Mouse (Mus musculus): ENCODE measurements at regions not wholly inside any gene's neighbourhood (a gene's known extent, or its start where the extent isn't known, plus 50 kb on each side); places are given as distances from the start of the nearest gene placed in this dataset.

DNA sequence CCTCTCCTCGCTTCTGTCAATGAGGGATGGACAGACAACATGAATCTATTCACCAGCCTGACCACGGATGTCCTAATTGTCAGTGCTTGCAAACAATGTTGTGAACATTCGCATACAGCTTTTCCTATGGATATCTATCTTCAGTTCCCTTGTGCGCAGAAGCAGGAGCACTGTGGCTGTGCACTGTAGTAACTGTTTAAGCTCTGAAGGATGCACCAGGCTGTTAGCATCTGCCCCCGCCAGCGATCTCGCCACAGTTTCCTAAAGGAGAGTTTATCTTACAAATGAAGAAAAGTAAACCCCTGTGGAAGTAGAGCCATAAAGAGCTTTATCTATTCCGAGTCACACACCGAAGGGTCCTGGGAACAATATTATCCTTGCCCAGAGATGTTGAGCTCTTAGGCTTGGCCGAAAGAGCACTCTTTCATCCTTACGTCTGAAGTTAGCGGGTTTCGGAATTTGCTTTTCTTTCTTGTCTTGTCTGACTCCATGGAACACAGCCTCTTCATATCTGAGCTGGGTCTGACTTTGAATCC lies 357.4 kb downstream of the Agtpbp1 start:
- DNase-seq = no peak

DNA sequence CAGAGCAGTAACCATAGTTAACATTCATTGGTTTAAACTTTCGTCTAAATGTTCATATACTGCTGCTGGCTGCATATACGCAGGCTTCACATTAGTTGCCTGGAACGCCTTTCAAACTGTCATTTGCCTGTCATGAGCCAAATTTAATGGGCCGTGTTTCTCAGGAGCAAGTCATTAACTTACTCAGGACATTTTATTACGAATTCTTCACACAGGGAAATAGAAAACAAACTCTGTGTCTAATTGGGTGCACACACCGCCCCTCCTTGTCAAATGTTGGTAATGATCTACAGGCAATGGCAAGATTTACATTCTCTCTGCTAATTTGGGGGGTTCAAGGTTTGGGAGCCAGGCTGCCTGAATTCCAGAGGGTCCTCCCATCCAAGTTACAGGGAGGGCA lies 364.4 kb downstream of the Agtpbp1 start:
- no peak for DNase-seq

DNA sequence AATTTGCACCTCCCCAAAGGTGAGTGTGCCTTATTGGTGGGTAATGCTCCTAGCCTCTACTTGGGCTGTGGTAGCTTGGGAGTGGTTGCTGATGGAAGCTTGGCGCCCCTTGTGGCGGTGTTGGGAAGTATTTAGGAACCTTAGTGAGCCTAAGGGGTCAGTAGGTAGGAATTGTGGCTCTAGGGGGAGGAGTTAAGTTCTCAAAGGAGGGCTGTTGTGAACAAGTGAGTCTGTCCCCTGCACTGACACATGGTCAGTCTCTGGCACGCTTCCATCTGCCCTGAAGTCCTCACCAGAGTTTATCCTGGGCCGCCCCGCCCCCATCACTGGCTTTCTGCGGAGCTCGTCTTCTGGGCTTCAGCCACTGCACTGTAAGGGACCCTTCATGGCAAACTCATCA lies 364.9 kb downstream of the Agtpbp1 start:
- DNase-seq = peak; percentile 37

DNA sequence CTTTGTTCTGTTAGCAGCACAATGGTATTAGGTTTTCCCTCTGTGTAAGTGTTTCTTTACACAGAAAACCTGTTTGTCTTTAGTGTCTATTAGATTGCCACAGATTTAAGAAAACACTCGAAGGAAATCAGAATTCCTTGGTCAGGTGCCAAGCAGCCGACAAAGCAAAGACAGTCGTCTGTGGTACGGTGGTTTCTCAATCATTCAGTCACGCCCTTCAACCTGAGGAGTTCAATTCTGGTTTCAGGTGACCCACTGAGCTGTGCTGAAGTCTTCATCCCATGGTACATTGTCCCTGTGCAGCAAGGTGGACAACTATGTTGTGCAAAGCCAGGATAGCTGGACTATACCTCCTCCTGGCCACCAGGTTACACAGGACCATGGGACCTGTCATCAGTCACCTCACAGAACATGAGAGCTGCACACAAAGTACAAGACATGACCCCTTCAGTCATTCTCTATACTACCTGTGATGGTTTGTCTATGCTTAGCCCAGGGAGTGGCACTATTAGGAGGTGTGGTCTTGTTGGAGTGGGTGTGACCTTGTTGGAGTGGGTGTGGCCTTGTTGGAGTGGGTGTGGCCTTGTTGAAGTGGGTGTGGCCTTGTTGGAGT lies 368.2 kb downstream of the Agtpbp1 start:
- DNase-seq = no peak

DNA sequence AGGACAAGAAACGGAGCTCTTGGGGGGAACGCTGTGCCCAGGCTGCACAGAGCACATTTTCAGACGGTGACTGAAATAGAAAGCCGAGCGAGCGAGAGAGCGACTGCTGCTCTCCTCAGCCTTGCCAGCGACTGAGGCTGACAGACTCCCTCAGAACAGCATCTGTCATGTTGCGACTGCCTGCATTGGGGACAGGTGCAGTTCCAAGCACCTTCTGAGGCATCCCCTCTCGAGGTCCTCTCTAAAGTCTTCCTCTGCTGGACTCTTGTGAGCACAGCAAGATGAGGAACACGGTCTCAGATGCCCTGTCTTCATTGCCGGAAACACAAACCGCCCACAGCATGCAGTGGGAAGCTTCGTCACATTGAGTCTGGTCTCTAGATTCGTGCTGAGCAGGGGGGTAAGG lies 372.7 kb downstream of the Agtpbp1 start:
- DNase-seq = peak; percentile 57

DNA sequence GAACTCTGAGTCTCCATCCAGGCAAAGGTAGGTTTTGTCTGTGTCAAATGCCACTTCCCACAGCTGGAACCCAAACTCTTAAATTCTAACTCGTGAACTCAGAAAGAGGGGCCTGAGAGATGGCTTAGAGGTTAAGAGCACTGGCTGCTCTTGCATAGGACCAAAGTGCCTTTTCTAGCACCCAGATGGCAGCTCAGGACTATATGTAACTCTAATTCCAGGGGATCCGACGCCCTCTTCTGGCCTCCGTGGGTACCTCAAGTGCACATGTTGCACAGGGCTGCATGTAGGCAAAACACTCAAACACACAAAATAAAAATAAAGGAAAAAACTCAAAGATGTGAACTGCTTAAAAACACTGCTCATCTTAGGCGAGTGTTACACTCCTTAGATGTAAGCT lies 374.2 kb downstream of the Agtpbp1 start:
- peak; percentile 28 for DNase-seq

DNA sequence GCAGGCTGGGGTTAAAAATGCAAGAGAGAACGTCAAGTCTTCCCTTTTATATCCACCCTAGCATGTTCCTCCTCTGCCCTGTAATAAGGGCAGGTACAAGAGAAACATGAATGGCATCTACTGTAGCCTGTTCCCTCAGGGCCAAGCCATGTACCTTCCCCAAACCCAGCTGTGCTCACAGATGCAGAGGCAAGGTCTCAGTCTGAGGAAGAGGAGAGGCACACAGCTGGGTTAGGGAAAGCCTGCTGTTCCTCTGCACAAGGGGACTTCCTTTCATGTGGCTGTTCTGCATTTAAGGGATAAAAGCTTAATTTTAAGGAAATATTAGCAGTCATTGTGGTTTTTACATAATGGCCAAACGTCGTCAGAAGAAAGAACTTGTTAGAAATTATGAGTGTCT lies 378.8 kb downstream of the Agtpbp1 start:
- no peak for DNase-seq

DNA sequence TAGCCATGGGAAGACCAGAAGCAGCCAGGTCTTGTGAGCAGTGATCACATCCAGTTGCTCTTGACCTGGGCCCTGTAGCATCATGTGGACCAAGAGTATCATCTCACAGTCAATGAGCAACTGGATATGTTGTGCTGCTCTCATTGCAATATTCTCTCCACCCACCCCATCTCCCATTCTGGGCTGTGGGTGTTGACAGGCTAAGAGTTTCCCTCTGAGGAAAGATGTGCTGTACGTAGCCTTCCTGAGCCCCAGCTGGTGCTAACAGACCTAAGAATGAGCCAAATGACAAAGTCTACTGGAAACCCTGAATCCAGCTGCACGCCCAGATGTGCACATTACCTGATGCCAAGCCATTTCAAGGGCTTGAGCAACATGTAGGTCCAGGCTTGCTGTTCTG lies 380.5 kb downstream of the Agtpbp1 start:
- DNase-seq = no peak

DNA sequence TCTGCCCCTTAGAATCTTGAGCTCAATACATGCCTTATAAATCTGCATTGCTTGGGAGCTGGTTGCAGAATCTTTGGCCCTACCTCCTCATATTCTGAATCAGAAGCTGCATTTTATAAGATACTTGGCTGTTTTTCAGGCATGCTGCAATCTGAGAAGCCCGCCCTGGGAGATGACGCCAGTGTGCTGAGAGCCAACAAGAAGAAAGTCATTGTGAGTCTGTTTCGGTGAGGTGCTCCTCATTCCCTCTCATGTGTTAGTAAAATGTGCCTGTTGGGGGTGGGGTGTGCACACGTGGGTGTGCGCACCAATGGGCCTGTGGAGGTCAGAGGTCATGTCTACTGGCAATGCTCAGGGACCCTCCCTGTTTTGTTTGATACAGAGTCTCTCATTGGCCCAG lies 388.7 kb downstream of the Agtpbp1 start:
- DNase-seq = no peak

DNA sequence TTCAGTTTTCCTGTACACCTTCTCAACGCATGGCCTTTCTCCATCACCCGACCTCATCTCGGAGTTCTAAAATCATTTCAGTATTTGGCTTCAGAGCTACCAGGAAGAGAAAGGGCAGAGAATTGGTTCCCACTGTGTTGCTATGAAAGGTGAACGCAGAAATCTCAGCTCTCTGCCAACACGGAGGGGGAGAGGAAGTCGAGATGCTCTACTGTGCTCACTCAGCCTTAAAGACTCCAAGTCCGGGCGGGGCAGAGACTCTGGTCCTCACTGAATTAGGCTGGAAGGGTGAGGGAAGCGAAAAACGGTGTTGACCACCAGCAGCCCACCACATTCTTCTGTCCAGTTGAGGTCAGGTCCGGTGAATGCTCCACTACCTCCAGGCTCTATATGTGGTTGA lies 382.1 kb downstream of the Ntrk2 start:
- DNase-seq = no peak

Data from right cerebral cortex, postnatal 4 days (tissue).